Mouse (Mus musculus) kidney, embryonic 14.5 days (tissue): Measurements from ENCODE around the gene Elavl3. TPM values are rescaled to one million over a fixed set of nuclear protein-coding genes. Genes with fewer than 3 reads are reported as not detected.
"Not testable (repeated sequence)": the region's sequence is repeated elsewhere in the genome, so short reads cannot be mapped to it uniquely, and the experiment has no call there.

Experiments
- ATAC-seq: fragments of 200-750 bp; cut with Nextera tagmentation; 2 replicates; pipeline ENCODE4 v1.8.0; 2017; ENCODE audit warnings: moderate number of reproducible peaks, mild to moderate bottlenecking, moderate TSS enrichment, moderate library complexity; ENCODE audit not compliant: low FRiP score, low TSS enrichment
- H3K27ac ChIP-seq: fragments of 300-500 bp; sonication (generic); 2 replicates; pipeline ENCODE4 v1.5.1; 2014; ENCODE audit warnings: low read depth, mild to moderate bottlenecking, low read length, moderate library complexity, mixed read lengths
- H3K27me3 ChIP-seq: fragments of 300-500 bp; sonication (generic); 2 replicates; pipeline ENCODE4 v1.6.1; 2014; ENCODE audit warnings: mild to moderate bottlenecking, low read length; ENCODE audit not compliant: control insufficient read depth, insufficient read depth
- H3K36me3 ChIP-seq: fragments of 300-500 bp; sonication (generic); 2 replicates; pipeline ENCODE4 v1.6.1; 2014; ENCODE audit warnings: low read length, mixed read lengths; ENCODE audit not compliant: control insufficient read depth, insufficient read depth
- H3K4me1 ChIP-seq: fragments of 300-500 bp; sonication (generic); 2 replicates; pipeline ENCODE4 v1.6.1; 2014; ENCODE audit warnings: low read length, mixed read lengths; ENCODE audit not compliant: control insufficient read depth, insufficient read depth
- H3K4me2 ChIP-seq: fragments of 300-500 bp; sonication (generic); replicated peaks from 2 replicates; pipeline ENCODE4 v1.6.1; 2014; ENCODE audit warnings: low read depth, mild to moderate bottlenecking, low read length
- H3K4me3 ChIP-seq: fragments of 300-500 bp; sonication (generic); 2 replicates; pipeline ENCODE4 v1.5.1; 2014; ENCODE audit warnings: mild to moderate bottlenecking, low read length
- H3K9ac ChIP-seq: fragments of 300-500 bp; sonication (generic); 2 replicates; pipeline ENCODE4 v1.6.1; 2014; ENCODE audit warnings: low read depth, mild to moderate bottlenecking, low read length, moderate library complexity
- H3K9me3 ChIP-seq: fragments of 300-500 bp; sonication (generic); 2 replicates; pipeline ENCODE4 v1.6.1; 2016; ENCODE audit warnings: low read length; ENCODE audit not compliant: control insufficient read depth
- WGBS: fragments of 180-500 bp; shearing (Covaris S2); extraction: QIAGEN DNeasy Blood & Tissue Kit; methylation state at CpG from one replicate; pipeline ENCODE4 v1.1.7; 2014; 5-methylcytosine and 5-hydroxymethylcytosine counted together
- polyA plus RNA-seq: library from polyadenylated mRNA; unstranded; fragments of >200 nt; fragmentation: Nextera tagmentation; extraction: Ambion mirVana; gene quantifications from 2 replicates; pipeline ENCODE4 v1.2.1, GENCODE M21; 2014

Gene Elavl3
- polyA plus RNA-seq, 1 experiment from 2014 or later: 0.12 TPM

DNA sequence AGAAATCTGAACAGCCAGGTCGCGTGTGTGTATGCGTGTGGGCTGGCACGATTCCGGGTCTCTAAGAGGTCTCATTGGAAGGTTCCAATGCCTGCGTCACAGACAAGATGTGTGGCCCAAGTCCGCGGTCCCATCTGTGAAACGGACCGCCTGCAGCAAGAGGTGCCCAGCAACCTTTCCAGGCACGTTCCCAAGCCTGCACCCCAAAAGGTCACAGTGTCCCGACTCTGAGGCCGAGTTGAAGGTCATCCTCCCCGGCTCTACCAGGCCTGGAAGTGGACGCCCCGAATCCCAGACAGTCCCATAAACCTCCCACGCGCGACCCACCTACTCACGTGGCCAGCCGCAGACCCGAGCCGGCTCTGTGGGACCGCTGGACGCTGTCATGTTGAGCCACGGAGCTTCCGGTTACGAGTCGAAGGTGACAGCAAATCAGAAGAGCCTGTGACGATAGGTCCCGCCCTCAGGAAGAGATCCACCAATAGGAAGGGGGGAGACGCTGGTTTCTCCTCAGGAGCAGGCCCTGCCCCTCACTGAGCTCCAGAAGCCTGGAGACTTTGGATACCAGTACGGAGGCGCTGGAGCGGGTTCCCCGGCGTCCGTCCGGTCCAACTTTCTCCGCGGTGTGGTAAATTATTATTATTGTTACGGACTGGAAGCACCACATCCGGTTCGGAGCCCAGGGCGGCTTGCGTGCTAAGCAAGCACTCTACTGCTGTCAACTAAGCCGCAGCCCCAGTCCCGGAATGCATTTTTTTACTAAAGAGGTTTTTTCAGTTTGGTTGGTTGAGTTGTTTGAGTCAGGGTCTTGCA lies 33.4 kb upstream of the Elavl3 start, which contains the start of gene Ecsit:
Gene Ecsit (minus strand): TSS at position 417 of the 813 bp plus-strand sequence.
- Histone ChIP-seq H3K4me3 (peak within 1 kb of the TSS; percentile 82), H3K9ac (peak within 1 kb of the TSS; percentile 72), H3K4me1 (peaks cover 9% of the 10 kb centered on the region; the same call in 1 of the 2 replicates), H3K36me3 (peaks cover 4% of the 10 kb centered on the region; the same call in 1 of the 2 replicates), H3K27ac (peak within 1 kb of the TSS; percentile 85), H3K9me3 (no peaks in the 10 kb centered on the region), H3K4me2 (peak within 1 kb of the TSS; percentile 71), H3K27me3 (no peaks in the 10 kb centered on the region)
- under 1% methylated on average over 48 of the region's 48 CpGs for WGBS
- peak; percentile 97 for ATAC-seq

DNA sequence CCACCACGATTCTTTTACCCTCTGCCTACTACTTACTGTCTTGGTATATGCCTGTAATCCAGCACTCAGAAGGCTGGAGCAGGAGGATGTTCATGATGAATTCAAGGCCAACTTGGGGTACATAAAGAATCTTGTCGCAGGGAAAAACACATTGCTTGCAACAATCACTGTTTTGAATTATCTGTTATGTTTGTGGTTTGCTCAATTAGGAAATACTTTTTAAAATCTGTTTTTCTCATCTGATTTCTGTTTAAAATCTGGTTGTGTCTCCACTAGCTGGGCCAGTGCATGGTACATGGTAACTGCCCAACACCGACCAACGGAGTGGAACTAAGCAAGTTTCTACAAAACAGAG lies 32.8 kb upstream of the Elavl3 start:
- H3K27ac ChIP-seq: no peak overlapping the region
- no peaks in the 10 kb centered on the region for H3K9me3 ChIP-seq

DNA sequence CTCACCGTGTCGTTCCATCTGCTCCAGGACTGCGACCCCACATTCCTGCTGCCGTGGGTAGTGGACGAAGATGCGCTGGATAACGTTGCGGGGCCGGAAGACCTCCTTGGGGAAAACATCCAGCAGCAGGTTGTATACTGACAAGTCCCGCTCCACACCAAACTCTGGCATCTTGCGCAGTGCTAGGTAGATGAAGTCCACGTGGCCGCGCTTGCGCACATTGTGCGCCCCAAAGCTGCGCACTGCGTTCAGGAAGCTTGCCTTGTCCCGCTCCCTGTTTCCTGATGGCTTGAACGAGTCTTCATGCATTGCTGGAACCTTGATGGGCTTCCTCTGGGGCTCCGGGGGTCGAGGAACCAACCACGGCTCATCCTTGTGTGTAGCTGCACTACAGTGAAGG lies 24.4 kb upstream of the Elavl3 start:
- H3K27ac ChIP-seq: no peak overlapping the region
- ATAC-seq: no peak
- WGBS: 92% methylated on average over 23 of the region's 23 CpGs
- no peak overlapping the region for H3K4me2 ChIP-seq
- H3K9ac ChIP-seq: no peak overlapping the region
- H3K27me3 ChIP-seq: no peaks in the 10 kb centered on the region
- no peaks in the 10 kb centered on the region for H3K4me1 ChIP-seq
- no peaks in the 10 kb centered on the region for H3K9me3 ChIP-seq
- H3K4me3 ChIP-seq: no peak overlapping the region
- H3K36me3 ChIP-seq: peaks cover 46% of the 10 kb centered on the region

More for the DNA sequence above, 32.8 kb upstream of the Elavl3 start:
- peak overlapping the region; percentile 71 for H3K4me2 ChIP-seq
- ATAC-seq: no peak
- peak overlapping the region; percentile 72 for H3K9ac ChIP-seq
- 38% methylated on average over 4 of the region's 4 CpGs for WGBS
- H3K36me3 ChIP-seq: peaks cover 5% of the 10 kb centered on the region; the same call in 1 of the 2 replicates
- peak overlapping the region; percentile 82 for H3K4me3 ChIP-seq
- H3K4me1 ChIP-seq: peaks cover 9% of the 10 kb centered on the region; the same call in 1 of the 2 replicates
- no peaks in the 10 kb centered on the region for H3K27me3 ChIP-seq

DNA sequence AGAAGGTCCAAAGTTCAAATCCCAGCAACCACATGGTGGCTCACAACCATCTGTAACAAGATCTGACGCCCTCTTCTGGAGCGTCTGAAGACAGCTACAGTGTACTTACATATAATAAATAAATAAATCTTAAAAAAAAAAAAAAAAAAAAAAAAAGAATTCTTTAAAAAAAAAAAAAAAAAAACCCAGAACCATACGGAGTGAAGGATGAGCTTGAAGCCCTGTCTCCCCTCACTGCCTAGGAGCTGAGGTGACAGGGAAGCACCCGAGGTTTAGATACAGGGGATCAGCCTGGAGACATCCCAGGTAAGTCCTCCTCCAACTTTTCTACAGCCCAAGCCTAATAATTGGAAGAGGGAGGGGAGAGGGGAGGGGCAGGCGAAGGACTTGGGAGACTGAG lies 24.0 kb upstream of the Elavl3 start:
- H3K36me3 ChIP-seq: peaks cover 46% of the 10 kb centered on the region
- not testable (repeated sequence) for H3K4me2 ChIP-seq, H3K4me3 ChIP-seq, H3K27ac ChIP-seq, ATAC-seq, H3K9ac ChIP-seq, H3K4me1 ChIP-seq, H3K27me3 ChIP-seq, H3K9me3 ChIP-seq
- 75% methylated on average over 5 of the region's 5 CpGs for WGBS

DNA sequence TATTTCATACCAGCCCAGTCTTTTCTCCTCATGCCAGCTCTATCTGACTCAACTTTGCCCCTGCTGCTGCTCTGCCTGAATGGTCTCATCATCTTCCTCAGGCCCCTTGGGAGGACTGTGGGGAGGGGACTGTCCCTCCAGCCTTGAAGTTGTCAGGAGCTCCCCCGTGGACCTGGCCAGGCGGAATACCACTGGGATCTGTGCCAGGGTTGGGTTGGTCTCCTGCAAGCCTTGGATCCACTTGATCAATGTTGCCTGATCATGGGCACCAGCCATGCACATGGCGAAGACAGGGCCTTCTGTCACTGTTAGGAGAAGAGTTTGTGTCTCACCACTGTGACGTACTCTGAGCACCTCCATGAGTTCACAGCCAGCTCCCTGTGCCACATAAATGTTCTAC lies 20.5 kb upstream of the Elavl3 start:
- ATAC-seq: no peak
- peaks cover 44% of the 10 kb centered on the region for H3K36me3 ChIP-seq
- 94% methylated on average over 4 of the region's 4 CpGs for WGBS

DNA sequence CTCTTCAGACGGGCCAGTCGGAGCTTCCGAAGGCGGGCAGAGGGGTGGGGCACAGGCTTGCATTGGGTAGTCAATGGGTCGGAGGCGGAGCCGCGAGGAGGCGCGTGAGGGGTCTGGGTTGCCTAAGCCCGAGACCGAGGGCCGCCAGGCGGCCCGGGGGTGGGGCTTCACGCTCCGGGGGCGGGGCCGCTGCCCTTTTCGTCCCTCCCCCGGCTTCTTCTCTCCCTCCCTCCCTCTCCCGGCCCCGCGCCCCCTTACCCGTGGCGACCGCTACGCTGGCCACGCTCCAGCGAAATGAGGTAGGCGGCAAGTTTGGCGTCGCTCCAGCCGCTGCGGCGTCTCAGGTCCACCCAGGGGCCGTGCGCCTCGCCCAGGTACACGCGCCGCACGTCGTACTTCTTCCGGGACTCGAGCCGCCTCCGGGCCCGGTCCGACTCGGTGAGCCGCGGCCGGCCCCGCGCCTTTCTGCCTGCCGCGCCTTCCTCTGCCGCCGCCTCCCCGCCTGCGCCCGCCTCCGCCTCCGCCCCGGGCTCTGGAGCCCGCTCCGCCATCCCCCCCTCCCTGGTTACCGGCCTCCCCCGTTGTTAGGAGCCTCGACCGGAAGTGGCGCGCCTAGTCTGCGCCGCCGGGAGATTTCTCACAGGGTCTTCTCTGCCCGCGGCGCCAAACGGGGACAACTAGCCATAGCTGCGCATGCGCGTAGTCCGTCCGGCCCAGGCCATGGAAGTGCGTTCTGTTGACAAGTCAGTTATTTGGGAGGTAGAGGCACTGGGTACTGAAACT lies 19.2 kb upstream of the Elavl3 start, which contains the start of the genes Gm49318 and Zfp653:
Gene Gm49318 (minus strand): TSS at position 469 of the 783 bp plus-strand sequence.
Gene Zfp653 (minus strand): TSS at position 586 of the 783 bp plus-strand sequence.
- H3K4me1 ChIP-seq: 0 out of 2 replicates have a peak, but pooled peaks cover 6% of the 10 kb centered on the region
- H3K9me3 ChIP-seq: no peaks in the 10 kb centered on the region
- peak within 1 kb of the TSS; percentile 82 for H3K4me3 ChIP-seq
- H3K9ac ChIP-seq: peak within 1 kb of the TSS; percentile 93
- peak; percentile 98 for ATAC-seq
- under 1% methylated on average over 86 of the region's 87 CpGs for WGBS
- H3K4me2 ChIP-seq: peak within 1 kb of the TSS; percentile 43
- no peaks in the 10 kb centered on the region for H3K27me3 ChIP-seq
- peak within 1 kb of the TSS; percentile 96 for H3K27ac ChIP-seq
- peaks cover 39% of the 10 kb centered on the region for H3K36me3 ChIP-seq

More for the DNA sequence above, 20.5 kb upstream of the Elavl3 start:
- H3K4me3 ChIP-seq: no peak overlapping the region
- no peaks in the 10 kb centered on the region for H3K9me3 ChIP-seq
- no peaks in the 10 kb centered on the region for H3K27me3 ChIP-seq
- 0 out of 2 replicates have a peak, but pooled peaks cover 6% of the 10 kb centered on the region for H3K4me1 ChIP-seq
- no peak overlapping the region for H3K27ac ChIP-seq
- H3K9ac ChIP-seq: no peak overlapping the region
- no peak overlapping the region for H3K4me2 ChIP-seq

DNA sequence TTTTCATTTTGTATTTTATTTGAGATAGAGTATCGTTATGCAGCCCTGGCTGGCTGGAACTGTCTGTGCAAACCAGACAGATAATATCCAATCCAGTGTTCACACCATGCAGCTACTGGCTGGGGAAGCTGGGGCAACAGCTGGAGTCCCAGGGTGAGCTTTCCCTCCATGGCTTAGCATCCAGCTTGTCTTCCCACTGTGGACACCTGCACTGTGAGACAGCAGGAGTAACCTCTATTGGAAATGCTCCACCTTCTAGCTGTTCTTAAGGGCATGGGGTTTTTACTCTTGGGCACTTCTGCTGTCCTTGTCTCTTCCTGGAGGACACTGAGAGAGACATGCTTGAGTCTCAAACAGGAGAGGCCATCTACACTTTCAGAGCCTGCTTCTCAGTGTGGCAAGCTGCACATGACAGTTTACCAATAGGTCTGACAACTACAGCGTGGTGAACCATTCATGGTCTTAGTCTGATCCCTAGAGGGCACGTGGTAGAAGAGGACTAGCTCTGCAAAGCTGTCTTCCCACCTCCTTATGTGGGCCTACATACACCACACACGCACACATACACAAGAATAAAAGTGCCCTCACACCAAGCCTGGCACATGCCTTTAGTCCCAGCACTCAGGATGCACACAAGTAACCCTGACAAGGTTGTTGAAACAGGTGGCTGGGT lies 18.2 kb upstream of the Elavl3 start:
- Histone ChIP-seq H3K9me3 (no peaks in the 10 kb centered on the region), H3K4me2 (peak overlapping the region; percentile 43), H3K27me3 (no peaks in the 10 kb centered on the region), H3K4me3 (peak overlapping the region; percentile 82), H3K27ac (no peak overlapping the region), H3K4me1 (0 out of 2 replicates have a peak, but pooled peaks cover 6% of the 10 kb centered on the region), H3K9ac (peak overlapping the region; percentile 93; the same call in 1 of the 2 replicates), H3K36me3 (peaks cover 49% of the 10 kb centered on the region)
- 64% methylated on average over 4 of the region's 4 CpGs for WGBS
- peak; percentile 2 for ATAC-seq

DNA sequence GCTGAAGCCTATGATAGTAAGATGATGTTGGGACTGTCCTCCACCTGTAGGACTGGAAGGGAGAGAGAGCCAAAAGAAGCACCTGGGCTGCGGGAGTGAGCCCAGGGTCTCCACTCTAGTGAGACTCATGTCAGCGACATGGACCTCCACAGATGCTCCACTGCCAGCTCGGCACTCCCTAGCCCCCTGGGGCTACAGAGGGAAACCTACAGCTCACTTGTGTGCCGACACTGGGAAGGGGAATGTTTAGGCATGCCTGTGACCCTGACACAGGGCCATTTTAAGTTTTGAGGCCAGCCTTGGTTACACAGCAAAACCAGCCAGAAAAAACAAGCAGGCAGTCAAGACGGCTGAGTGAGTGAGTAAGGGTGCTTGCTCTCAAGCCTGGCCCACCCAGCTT lies 15.4 kb upstream of the Elavl3 start:
- no peak for ATAC-seq
- H3K36me3 ChIP-seq: peaks cover 50% of the 10 kb centered on the region

More for the DNA sequence above, 15.4 kb upstream of the Elavl3 start:
- 0 out of 2 replicates have a peak, but pooled peaks cover 6% of the 10 kb centered on the region for H3K4me1 ChIP-seq
- no peak overlapping the region for H3K9ac ChIP-seq
- no peak overlapping the region for H3K4me3 ChIP-seq
- WGBS: 84% methylated on average over 5 of the region's 5 CpGs
- no peaks in the 10 kb centered on the region for H3K27me3 ChIP-seq
- H3K27ac ChIP-seq: no peak overlapping the region
- no peaks in the 10 kb centered on the region for H3K9me3 ChIP-seq
- H3K4me2 ChIP-seq: no peak overlapping the region
